Mouse (Mus musculus) heart, embryonic 10.5 days (tissue): ENCODE results near the gene Adgrf5. TPM values are rescaled to one million over a fixed set of nuclear protein-coding genes. Genes with fewer than 3 reads are reported as not detected.

Source experiments
- DNase-seq: peaks from one replicate; pipeline ENCODE4 v3.0.0-alpha.2; 2017; ENCODE audit warnings: low spot score
- H3K27ac ChIP-seq: fragments of 300-500 bp; sonication (generic); 2 replicates; pipeline ENCODE4 v1.5.1; 2016; ENCODE audit warnings: mild to moderate bottlenecking
- H3K27me3 ChIP-seq: fragments of 300-500 bp; sonication (generic); 2 replicates; pipeline ENCODE4 v1.6.1; 2016; ENCODE audit warnings: mild to moderate bottlenecking; ENCODE audit not compliant: poor library complexity, insufficient read depth, severe bottlenecking
- H3K36me3 ChIP-seq: fragments of 300-500 bp; sonication (generic); 2 replicates; pipeline ENCODE4 v1.6.1; 2016; ENCODE audit warnings: mild to moderate bottlenecking, moderate library complexity
- H3K4me1 ChIP-seq: fragments of 300-500 bp; sonication (generic); 2 replicates; pipeline ENCODE4 v1.6.1; 2016; ENCODE audit warnings: mild to moderate bottlenecking
- H3K4me3 ChIP-seq: fragments of 300-500 bp; sonication (generic); 2 replicates; pipeline ENCODE4 v1.5.1; 2016; ENCODE audit warnings: mild to moderate bottlenecking, moderate library complexity
- H3K9me3 ChIP-seq: fragments of 300-500 bp; sonication (generic); 2 replicates; pipeline ENCODE4 v1.6.1; 2016; ENCODE audit warnings: mild to moderate bottlenecking, moderate library complexity
- WGBS: fragments of 180-500 bp; shearing (Covaris S2); methylation state at CpG from one replicate; pipeline ENCODE4 v1.1.7; 2016; 5-methylcytosine and 5-hydroxymethylcytosine counted together
- polyA plus RNA-seq: library from polyadenylated mRNA; unstranded; fragments of >200 nt; fragmentation: Nextera tagmentation; extraction: Ambion mirVana; gene quantifications from 2 replicates; pipeline ENCODE4 v1.2.1, GENCODE M21; 2016

The Adgrf5 gene
- polyA plus RNA-seq, 1 experiment from 2014 or later: 12.6 TPM

GRCm38 (mm10) chr17:43420381-43420780, 60.1 kb downstream of the Adgrf5 start:
- Histone ChIP-seq H3K27ac (no peak overlapping the region), H3K27me3 (no peaks in the 10 kb centered on the region)
- 66% methylated on average over 3 of the region's 3 CpGs for WGBS

GRCm38 (mm10) chr17:43423953-43424352, 63.7 kb downstream of the Adgrf5 start:
- WGBS: 74% methylated on average over 5 of the region's 5 CpGs
- no peaks in the 10 kb centered on the region for H3K9me3 ChIP-seq

More at GRCm38 (mm10) chr17:43420381-43420780, 60.1 kb downstream of the Adgrf5 start:
- Histone ChIP-seq H3K36me3 (no peaks in the 10 kb centered on the region), H3K9me3 (no peaks in the 10 kb centered on the region), H3K4me1 (0 out of 2 replicates have a peak, but pooled peaks cover 6% of the 10 kb centered on the region), H3K4me3 (no peak overlapping the region)
- no peak for DNase-seq

GRCm38 (mm10) chr17:43431692-43432091, 71.4 kb downstream of the Adgrf5 start:
- 39% methylated on average over 5 of the region's 5 CpGs for WGBS

More at GRCm38 (mm10) chr17:43423953-43424352, 63.7 kb downstream of the Adgrf5 start:
- no peak overlapping the region for H3K4me3 ChIP-seq
- 0 out of 2 replicates have a peak, but pooled peaks cover 6% of the 10 kb centered on the region for H3K4me1 ChIP-seq
- DNase-seq: no peak
- no peaks in the 10 kb centered on the region for H3K36me3 ChIP-seq
- no peak overlapping the region for H3K27ac ChIP-seq
- no peaks in the 10 kb centered on the region for H3K27me3 ChIP-seq

DNA sequence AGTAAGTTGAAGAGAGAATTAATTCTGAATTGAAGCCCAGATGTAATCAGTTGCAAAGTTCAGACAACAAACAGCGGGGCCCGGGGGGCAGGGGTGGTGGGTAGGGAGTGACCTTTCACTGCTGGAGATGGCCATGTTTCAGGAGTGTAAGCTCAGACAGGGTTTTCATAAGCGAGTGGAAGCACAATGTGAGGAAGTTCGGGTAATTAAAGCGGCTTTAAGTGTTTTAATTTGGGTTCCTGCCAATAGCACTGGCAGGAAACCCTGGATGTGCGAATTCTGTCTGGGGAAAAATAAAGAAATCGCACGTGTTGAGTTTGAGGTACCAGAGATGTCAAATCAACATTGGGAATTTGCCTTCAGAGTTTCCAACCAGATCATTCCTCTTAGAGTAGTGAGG, 74.2 kb downstream of the Adgrf5 start:
- Histone ChIP-seq H3K27ac (no peak overlapping the region), H3K4me1 (no peaks in the 10 kb centered on the region), H3K4me3 (no peak overlapping the region), H3K36me3 (no peaks in the 10 kb centered on the region; the same call in 1 of the 2 replicates), H3K27me3 (no peaks in the 10 kb centered on the region), H3K9me3 (no peaks in the 10 kb centered on the region)
- DNase-seq: no peak
- WGBS: 82% methylated on average over 8 of the region's 8 CpGs

More at GRCm38 (mm10) chr17:43431692-43432091, 71.4 kb downstream of the Adgrf5 start:
- no peaks in the 10 kb centered on the region for H3K9me3 ChIP-seq
- H3K4me1 ChIP-seq: no peaks in the 10 kb centered on the region
- no peak overlapping the region for H3K27ac ChIP-seq
- H3K4me3 ChIP-seq: no peak overlapping the region
- no peaks in the 10 kb centered on the region for H3K27me3 ChIP-seq
- no peaks in the 10 kb centered on the region; the same call in 1 of the 2 replicates for H3K36me3 ChIP-seq
- no peak for DNase-seq

DNA sequence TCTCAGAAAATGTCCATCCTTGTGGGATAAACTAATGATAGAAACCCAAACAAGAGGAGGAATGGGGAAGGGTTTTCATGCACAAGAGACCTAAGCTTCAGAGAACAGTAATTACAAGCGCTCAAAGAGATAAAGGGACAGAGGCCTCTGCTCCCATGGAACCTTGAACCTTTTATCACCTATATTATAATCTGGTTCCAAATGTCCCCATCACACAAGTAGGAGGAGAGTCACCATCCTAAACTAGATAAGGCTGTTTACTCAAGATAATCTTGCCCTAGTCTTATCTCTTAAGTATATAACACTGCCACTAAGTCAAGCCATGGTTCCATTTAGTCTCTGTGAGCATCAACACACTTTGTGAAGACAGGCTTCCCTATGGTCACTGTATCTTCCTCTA, 91.0 kb downstream of the Adgrf5 start:
- no peak overlapping the region for H3K27ac ChIP-seq
- 28% methylated on average over 1 of the region's 1 CpGs for WGBS
- H3K4me3 ChIP-seq: no peak overlapping the region
- no peaks in the 10 kb centered on the region for H3K27me3 ChIP-seq
- no peak for DNase-seq
- H3K36me3 ChIP-seq: peaks cover 10% of the 10 kb centered on the region; the same call in 1 of the 2 replicates
- H3K4me1 ChIP-seq: no peaks in the 10 kb centered on the region
- H3K9me3 ChIP-seq: no peaks in the 10 kb centered on the region

- Histone ChIP-seq H3K9me3 (no peaks in the 10 kb centered on the region), H3K36me3 (no peaks in the 10 kb centered on the region), H3K27ac (no peak overlapping the region), H3K4me3 (no peak overlapping the region), H3K27me3 (no peaks in the 10 kb centered on the region), H3K4me1 (no peaks in the 10 kb centered on the region; the same call in 1 of the 2 replicates)
- 18% methylated on average over 9 of the region's 9 CpGs for WGBS
- DNase-seq: peak; percentile 84
These were observed 98.3 kb downstream of the Adgrf5 start for GRCm38 (mm10) chr17:43458598-43458997.

DNA sequence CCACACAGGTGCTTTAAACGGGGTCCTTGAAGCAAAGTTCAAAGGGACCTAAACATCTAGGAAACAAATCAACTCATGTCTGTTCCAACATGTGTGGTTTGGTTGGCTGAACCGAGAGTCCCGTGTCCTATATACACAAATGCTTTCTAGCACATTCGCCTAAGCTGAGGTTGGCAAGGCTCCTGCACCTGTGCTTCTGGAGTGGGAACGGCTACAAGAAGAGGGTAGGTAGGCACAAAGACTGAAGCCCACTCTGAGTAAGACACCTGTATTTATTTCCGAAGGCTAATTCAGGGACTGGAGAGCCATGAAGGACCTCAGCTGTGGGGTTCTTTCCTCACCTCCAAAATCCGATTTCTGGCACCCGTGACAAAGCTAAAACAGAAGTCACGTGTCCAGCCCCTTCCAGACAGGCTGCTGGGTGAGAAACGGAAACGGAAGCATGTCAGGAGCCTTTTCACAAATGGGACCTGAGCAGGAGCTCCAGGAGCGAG, 99.5 kb downstream of the Adgrf5 start:
- no peak for DNase-seq
- Histone ChIP-seq H3K9me3 (no peaks in the 10 kb centered on the region), H3K27ac (no peak overlapping the region), H3K27me3 (no peaks in the 10 kb centered on the region), H3K36me3 (no peaks in the 10 kb centered on the region), H3K4me1 (no peaks in the 10 kb centered on the region; the same call in 1 of the 2 replicates), H3K4me3 (no peak overlapping the region)
- 75% methylated on average over 12 of the region's 12 CpGs for WGBS

GRCm38 (mm10) chr17:43460245-43461181, 100.3 kb downstream of the Adgrf5 start:
- no peak overlapping the region for H3K27ac ChIP-seq

DNA sequence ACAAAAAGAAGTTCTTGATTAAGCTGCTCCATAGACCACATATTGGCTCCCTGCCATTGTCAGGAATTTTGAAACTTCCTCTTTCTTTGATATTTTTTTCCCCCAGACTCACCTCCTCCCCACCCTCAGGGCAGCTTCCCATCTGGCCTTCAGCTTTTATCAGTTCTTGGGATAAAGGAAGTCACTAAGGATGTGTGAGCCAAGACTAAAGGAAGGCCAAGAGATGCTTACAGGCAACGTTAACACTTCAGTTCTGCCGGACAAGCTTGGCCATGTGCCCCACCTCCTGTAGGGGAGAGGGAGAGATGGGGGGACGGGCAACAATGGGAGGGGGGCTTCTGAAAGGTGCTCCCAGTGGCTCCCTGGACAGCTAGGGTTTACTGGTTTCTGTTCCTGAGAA, 109.8 kb downstream of the Adgrf5 start:
- Histone ChIP-seq H3K4me1 (0 out of 2 replicates have a peak, but pooled peaks cover 3% of the 10 kb centered on the region), H3K4me3 (no peak overlapping the region)
- 24% methylated on average over 3 of the region's 3 CpGs for WGBS

More at GRCm38 (mm10) chr17:43460245-43461181, 100.3 kb downstream of the Adgrf5 start:
- H3K36me3 ChIP-seq: no peaks in the 10 kb centered on the region
- H3K4me1 ChIP-seq: no peaks in the 10 kb centered on the region; the same call in 1 of the 2 replicates
- H3K4me3 ChIP-seq: no peak overlapping the region
- H3K9me3 ChIP-seq: no peaks in the 10 kb centered on the region
- WGBS: 35% methylated on average over 19 of the region's 19 CpGs
- no peaks in the 10 kb centered on the region for H3K27me3 ChIP-seq
- peak; percentile 90 for DNase-seq

DNA sequence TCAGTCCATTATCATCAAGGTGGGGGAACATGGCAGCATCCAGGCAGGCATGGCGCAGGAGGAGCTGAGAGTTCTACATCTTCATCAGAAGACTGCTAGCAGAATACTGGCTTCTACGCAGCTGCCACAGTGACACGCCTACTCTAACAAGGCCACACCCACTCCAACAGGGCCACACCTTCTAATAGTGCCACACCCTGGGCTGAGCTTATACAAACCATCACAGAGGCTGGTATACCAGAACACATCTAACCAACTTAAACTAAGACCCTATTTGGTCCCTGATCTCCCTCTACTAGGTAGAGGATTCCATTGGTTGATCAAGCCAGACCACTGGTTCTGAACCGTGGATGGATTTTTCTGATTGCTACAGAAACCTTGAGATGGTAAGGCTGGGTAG, 112.3 kb downstream of the Adgrf5 start:
- Histone ChIP-seq H3K27me3 (no peaks in the 10 kb centered on the region), H3K4me1 (0 out of 2 replicates have a peak, but pooled peaks cover 3% of the 10 kb centered on the region), H3K4me3 (no peak overlapping the region), H3K27ac (no peak overlapping the region), H3K36me3 (no peaks in the 10 kb centered on the region), H3K9me3 (no peaks in the 10 kb centered on the region)
- 82% methylated on average over 4 of the region's 4 CpGs for WGBS
- DNase-seq: no peak

More for the DNA sequence above, 109.8 kb downstream of the Adgrf5 start:
- H3K9me3 ChIP-seq: no peaks in the 10 kb centered on the region
- DNase-seq: no peak
- H3K27me3 ChIP-seq: no peaks in the 10 kb centered on the region
- no peak overlapping the region for H3K27ac ChIP-seq
- H3K36me3 ChIP-seq: no peaks in the 10 kb centered on the region

- no peak for DNase-seq
- 93% methylated on average over 16 of the region's 16 CpGs for WGBS
- H3K27me3 ChIP-seq: no peaks in the 10 kb centered on the region
These were observed 114.5 kb downstream of the Adgrf5 start for GRCm38 (mm10) chr17:43474775-43475174.

DNA sequence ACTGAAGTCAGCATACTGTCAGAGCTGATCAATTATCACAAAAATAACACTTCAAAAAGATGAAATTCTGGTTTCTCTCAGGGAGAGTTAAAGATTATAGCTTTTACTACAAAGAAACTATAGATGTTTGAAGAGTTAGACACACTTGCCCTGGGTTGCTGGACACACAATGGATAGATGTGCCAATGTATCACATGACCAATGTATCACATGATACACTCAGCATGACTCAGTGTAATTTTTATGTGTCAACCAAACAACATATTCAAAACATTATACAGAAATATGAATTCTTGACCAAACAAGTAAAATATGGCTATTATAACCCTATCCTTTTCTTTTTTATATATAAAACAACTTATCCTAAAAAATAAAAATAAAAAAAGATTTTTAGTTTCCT, 117.4 kb downstream of the Adgrf5 start:
- Histone ChIP-seq H3K27me3 (no peaks in the 10 kb centered on the region), H3K9me3 (no peaks in the 10 kb centered on the region), H3K4me1 (no peaks in the 10 kb centered on the region), H3K4me3 (no peak overlapping the region), H3K27ac (no peak overlapping the region), H3K36me3 (no peaks in the 10 kb centered on the region)
- DNase-seq: no peak

More at GRCm38 (mm10) chr17:43474775-43475174, 114.5 kb downstream of the Adgrf5 start:
- H3K36me3 ChIP-seq: no peaks in the 10 kb centered on the region
- H3K4me3 ChIP-seq: no peak overlapping the region
- H3K27ac ChIP-seq: no peak overlapping the region
- 0 out of 2 replicates have a peak, but pooled peaks cover 3% of the 10 kb centered on the region for H3K4me1 ChIP-seq
- no peaks in the 10 kb centered on the region for H3K9me3 ChIP-seq

- WGBS: 86% methylated on average over 3 of the region's 3 CpGs
These were observed 125.7 kb downstream of the Adgrf5 start for GRCm38 (mm10) chr17:43485982-43486381.

More at GRCm38 (mm10) chr17:43485982-43486381, 125.7 kb downstream of the Adgrf5 start:
- H3K9me3 ChIP-seq: no peaks in the 10 kb centered on the region
- H3K4me3 ChIP-seq: no peak overlapping the region
- no peak for DNase-seq
- no peaks in the 10 kb centered on the region for H3K4me1 ChIP-seq
- H3K36me3 ChIP-seq: no peaks in the 10 kb centered on the region
- no peak overlapping the region for H3K27ac ChIP-seq
- no peaks in the 10 kb centered on the region for H3K27me3 ChIP-seq
